Mouse (Mus musculus) ES-E14 (cell line): ENCODE data around the gene Gm128.

Source experiments
- CHD2 ChIP-seq: IDR thresholded peaks from 2 replicates; pipeline ENCODE4 v1.6.1; 2014; ENCODE audit warnings: mild to moderate bottlenecking, low read depth, low read length, inconsistent platforms
- HCFC1 ChIP-seq: IDR thresholded peaks from 2 replicates; pipeline ENCODE4 v1.6.1; 2012; ENCODE audit warnings: low read length, inconsistent platforms, borderline replicate concordance; ENCODE audit not compliant: insufficient read depth
- MAFK ChIP-seq: IDR thresholded peaks from 2 replicates; pipeline ENCODE4 v1.6.1; 2014; ENCODE audit warnings: mild to moderate bottlenecking, low read depth, low read length, inconsistent platforms; ENCODE audit not compliant: insufficient read depth
- ZNF384 ChIP-seq: IDR thresholded peaks from 2 replicates; pipeline ENCODE4 v1.6.1; 2012; ENCODE audit warnings: low read depth, low read length, inconsistent platforms

- TF ChIP-seq CHD2 = no peak
- no peak for TF ChIP-seq MAFK
- no peak for TF ChIP-seq HCFC1
- no peak for TF ChIP-seq ZNF384
These were observed 22.8 kb downstream of the Gm128 start for GRCm38 (mm10) chr3:95218466-95219137.
